Mouse (Mus musculus) embryonic facial prominence, embryonic 10.5 days (tissue): ENCODE measurements around the gene Rgs13. TPM values are rescaled to one million over a fixed set of nuclear protein-coding genes. Genes with fewer than 3 reads are reported as not detected.

Source experiments
- DNase-seq: peaks from one replicate; pipeline ENCODE4 v3.0.0-alpha.2; 2017; ENCODE audit warnings: low spot score
- H3K27ac ChIP-seq: fragments of 300-500 bp; sonication (generic); replicated peaks from 2 replicates; pipeline ENCODE4 v1.5.1; 2016; ENCODE audit warnings: mild to moderate bottlenecking
- H3K27me3 ChIP-seq: fragments of 300-500 bp; sonication (generic); replicated peaks from 2 replicates; pipeline ENCODE4 v1.6.1; 2016; ENCODE audit warnings: low read depth, mild to moderate bottlenecking; ENCODE audit not compliant: poor library complexity, severe bottlenecking
- H3K36me3 ChIP-seq: fragments of 300-500 bp; sonication (generic); replicated peaks from 2 replicates; pipeline ENCODE4 v1.6.1; 2016; ENCODE audit warnings: mild to moderate bottlenecking, moderate library complexity
- H3K4me1 ChIP-seq: fragments of 300-500 bp; sonication (generic); 2 replicates; pipeline ENCODE4 v1.6.1; 2016
- H3K4me3 ChIP-seq: fragments of 300-500 bp; sonication (generic); 2 replicates; pipeline ENCODE4 v1.5.1; 2016; ENCODE audit warnings: mild to moderate bottlenecking, moderate library complexity
- H3K9me3 ChIP-seq: fragments of 300-500 bp; sonication (generic); 2 replicates; pipeline ENCODE4 v1.6.1; 2016; ENCODE audit warnings: mild to moderate bottlenecking
- WGBS: fragments of 180-500 bp; shearing (Covaris S2); methylation state at CpG from one replicate; pipeline ENCODE4 v1.1.7; 2016; 5-methylcytosine and 5-hydroxymethylcytosine counted together
- polyA plus RNA-seq: library from polyadenylated mRNA; unstranded; fragments of >200 nt; fragmentation: Nextera tagmentation; extraction: Ambion mirVana; gene quantifications from 2 replicates; pipeline ENCODE4 v1.2.1, GENCODE M21; 2016

The Rgs13 gene
- polyA plus RNA-seq, 1 experiment from 2014 or later, result 0.10 TPM

DNA sequence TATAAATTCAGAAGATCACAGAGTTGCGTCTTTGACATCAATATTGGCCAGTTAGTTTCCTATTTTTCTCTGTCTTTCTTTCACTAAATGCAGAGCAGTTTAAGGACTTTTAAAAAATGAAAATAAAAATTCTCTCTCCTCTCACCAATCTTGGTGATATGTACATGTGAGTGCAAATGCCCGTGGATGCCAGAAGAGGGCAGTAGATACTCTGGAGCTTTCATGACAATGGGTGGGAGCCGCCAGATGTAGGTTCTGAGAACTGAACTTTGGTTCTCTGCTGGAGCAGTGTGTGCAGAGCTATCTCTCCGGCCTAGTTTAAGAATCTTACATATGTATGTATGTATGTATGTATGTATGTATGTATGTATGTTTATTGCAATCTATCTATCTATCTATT is 2.4 kb upstream of the Rgs13 start:
- no peaks in the 10 kb centered on the region for H3K36me3 ChIP-seq

DNA sequence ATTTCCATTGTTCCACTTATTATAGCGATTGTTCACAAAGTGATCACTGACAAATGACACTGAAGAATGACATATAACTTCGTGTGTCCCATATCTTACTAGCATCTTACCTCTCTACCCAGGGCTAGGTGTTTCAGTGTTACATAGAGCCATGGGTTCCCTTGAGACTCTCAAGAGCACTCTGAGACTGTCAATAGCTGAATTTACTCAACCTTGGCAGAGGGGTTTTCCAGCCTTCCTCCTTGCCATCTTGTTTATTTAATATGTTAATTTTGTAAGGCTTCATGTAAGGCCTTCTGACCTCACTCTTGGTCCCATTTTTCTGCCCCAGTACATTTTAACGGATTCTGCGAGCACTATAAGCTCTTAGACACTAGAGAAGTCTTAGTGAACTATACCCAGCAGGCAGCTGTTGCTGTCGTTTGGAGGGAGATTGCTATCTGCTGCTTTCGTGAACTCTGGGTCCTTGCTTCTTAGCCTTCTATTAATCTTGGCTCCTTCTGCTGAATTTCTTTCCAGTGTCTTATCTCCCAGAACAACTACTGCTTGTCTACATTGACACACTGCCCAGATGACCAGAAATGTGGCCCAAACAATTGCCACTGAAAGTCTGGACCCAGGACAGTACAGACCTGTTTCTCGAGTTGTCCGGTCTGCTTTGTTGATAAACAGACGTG is 1.2 kb upstream of the Rgs13 start:
- H3K27me3 ChIP-seq, result no peaks in the 10 kb centered on the region
- H3K4me1 ChIP-seq, result peaks cover 3% of the 10 kb centered on the region; the same call in 1 of the 2 replicates
- no peak overlapping the region for H3K27ac ChIP-seq
- H3K36me3 ChIP-seq, result no peaks in the 10 kb centered on the region
- DNase-seq, result no peak
- H3K9me3 ChIP-seq, result no peaks in the 10 kb centered on the region
- 81% methylated on average over 9 of the region's 9 CpGs for WGBS
- no peak overlapping the region for H3K4me3 ChIP-seq

More for the DNA sequence above, 2.4 kb upstream of the Rgs13 start:
- 86% methylated on average over 4 of the region's 4 CpGs for WGBS
- H3K9me3 ChIP-seq, result no peaks in the 10 kb centered on the region
- H3K4me1 ChIP-seq, result peaks cover 13% of the 10 kb centered on the region
- no peak for DNase-seq
- no peak overlapping the region for H3K4me3 ChIP-seq
- no peak overlapping the region for H3K27ac ChIP-seq
- H3K27me3 ChIP-seq, result no peaks in the 10 kb centered on the region

GRCm38 (mm10) chr1:144177620-144178019 is 448 bp upstream of the Rgs13 start:
- Histone ChIP-seq H3K27ac (no peak overlapping the region), H3K4me3 (no peak overlapping the region), H3K27me3 (no peaks in the 10 kb centered on the region), H3K4me1 (no peaks in the 10 kb centered on the region), H3K9me3 (no peaks in the 10 kb centered on the region), H3K36me3 (no peaks in the 10 kb centered on the region)
- DNase-seq, result no peak

GRCm38 (mm10) chr1:144174760-144175159 is 2.4 kb downstream of the Rgs13 start:
- 94% methylated on average over 6 of the region's 6 CpGs for WGBS
- no peak for DNase-seq
- no peak overlapping the region for H3K27ac ChIP-seq
- no peak overlapping the region for H3K4me3 ChIP-seq
- no peaks in the 10 kb centered on the region for H3K36me3 ChIP-seq
- no peaks in the 10 kb centered on the region for H3K9me3 ChIP-seq
- no peaks in the 10 kb centered on the region for H3K4me1 ChIP-seq
- H3K27me3 ChIP-seq, result no peaks in the 10 kb centered on the region

GRCm38 (mm10) chr1:144173568-144174036 is 3.6 kb downstream of the Rgs13 start:
- H3K27ac ChIP-seq, result no peak overlapping the region
- no peaks in the 10 kb centered on the region for H3K4me1 ChIP-seq
- no peaks in the 10 kb centered on the region for H3K36me3 ChIP-seq
- no peaks in the 10 kb centered on the region for H3K9me3 ChIP-seq
- 77% methylated on average over 2 of the region's 2 CpGs for WGBS
- no peak for DNase-seq
- H3K27me3 ChIP-seq, result no peaks in the 10 kb centered on the region
- H3K4me3 ChIP-seq, result no peak overlapping the region

GRCm38 (mm10) chr1:144168921-144169320 is 8.3 kb downstream of the Rgs13 start:
- Histone ChIP-seq H3K27ac (no peak overlapping the region), H3K9me3 (no peaks in the 10 kb centered on the region), H3K4me1 (no peaks in the 10 kb centered on the region), H3K27me3 (no peaks in the 10 kb centered on the region), H3K36me3 (no peaks in the 10 kb centered on the region), H3K4me3 (no peak overlapping the region)
- WGBS, result 85% methylated on average over 4 of the region's 4 CpGs
- no peak for DNase-seq

DNA sequence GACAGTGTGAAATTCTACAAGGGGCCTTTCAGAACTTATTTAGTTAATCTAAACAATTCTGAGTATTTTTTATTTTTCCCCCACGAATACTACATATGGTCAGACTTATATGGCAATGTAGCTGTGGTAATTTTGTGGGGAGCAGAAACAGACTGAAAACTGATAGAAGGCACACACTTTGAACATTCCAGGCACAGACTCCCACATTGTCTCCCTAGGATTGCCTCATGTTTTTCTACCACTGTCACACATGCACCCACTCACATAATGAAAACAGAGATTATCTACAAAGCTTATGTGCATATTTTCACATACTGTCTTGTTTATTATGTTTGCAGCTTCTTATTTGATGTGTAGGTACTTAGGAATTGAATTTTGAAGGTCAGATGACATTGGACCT is 9.4 kb downstream of the Rgs13 start:
- Histone ChIP-seq H3K27ac (no peak overlapping the region), H3K27me3 (no peaks in the 10 kb centered on the region), H3K9me3 (no peaks in the 10 kb centered on the region), H3K4me1 (no peaks in the 10 kb centered on the region), H3K36me3 (no peaks in the 10 kb centered on the region), H3K4me3 (no peak overlapping the region)
- DNase-seq, result no peak
- WGBS, result 76% methylated on average over 1 of the region's 1 CpGs

DNA sequence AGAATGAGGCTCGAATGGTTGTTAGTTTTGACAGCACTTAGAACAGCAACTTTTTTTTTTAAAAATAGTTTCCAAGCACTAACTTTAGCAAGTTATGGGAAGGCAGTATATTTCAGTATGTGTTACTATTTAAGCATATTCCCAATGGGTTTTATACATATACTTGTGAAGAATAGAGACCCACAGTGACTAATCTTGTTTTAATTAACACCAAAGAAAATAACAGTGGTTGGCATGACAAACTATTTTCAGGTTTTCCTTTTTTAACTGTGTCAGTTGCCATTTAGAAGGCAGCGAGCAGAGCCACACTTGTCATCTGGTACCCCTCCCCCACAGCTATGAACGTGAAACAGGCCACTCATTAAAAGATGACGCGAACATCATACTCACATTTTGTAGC is 10.3 kb downstream of the Rgs13 start:
- no peaks in the 10 kb centered on the region for H3K36me3 ChIP-seq
- H3K4me3 ChIP-seq, result no peak overlapping the region
- 76% methylated on average over 5 of the region's 5 CpGs for WGBS
- no peak overlapping the region for H3K27ac ChIP-seq
- no peaks in the 10 kb centered on the region for H3K27me3 ChIP-seq
- no peaks in the 10 kb centered on the region for H3K9me3 ChIP-seq
- H3K4me1 ChIP-seq, result no peaks in the 10 kb centered on the region
- DNase-seq, result no peak

- Histone ChIP-seq H3K4me1 (no peaks in the 10 kb centered on the region), H3K27me3 (no peaks in the 10 kb centered on the region), H3K27ac (no peak overlapping the region), H3K36me3 (no peaks in the 10 kb centered on the region), H3K9me3 (no peaks in the 10 kb centered on the region), H3K4me3 (no peak overlapping the region)
- WGBS, result 90% methylated on average over 2 of the region's 2 CpGs
- DNase-seq, result no peak
Measured at GRCm38 (mm10) chr1:144166275-144166674, 10.9 kb downstream of the Rgs13 start.

DNA sequence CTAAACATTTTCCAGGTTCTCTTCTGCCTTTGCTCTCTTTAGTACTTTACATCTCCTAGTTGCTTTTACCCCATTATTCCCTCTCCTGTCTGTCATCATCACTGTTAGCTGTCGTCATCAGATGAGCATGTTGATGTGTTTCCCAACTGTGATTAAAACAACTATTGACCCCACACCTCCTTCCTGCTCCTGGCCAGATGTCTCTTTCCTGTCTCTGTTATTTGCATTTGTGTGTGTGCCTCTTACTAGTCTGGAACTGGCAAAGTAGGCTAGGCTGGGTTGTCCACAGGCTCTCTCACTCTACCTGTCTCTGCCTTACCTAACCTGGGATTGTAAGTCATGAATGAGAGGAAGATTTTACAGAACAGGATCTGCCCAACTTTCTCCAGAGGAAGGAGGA is 24.6 kb downstream of the Rgs13 start:
- H3K9me3 ChIP-seq, result no peaks in the 10 kb centered on the region
- no peaks in the 10 kb centered on the region for H3K4me1 ChIP-seq
- no peaks in the 10 kb centered on the region for H3K36me3 ChIP-seq
- no peaks in the 10 kb centered on the region for H3K27me3 ChIP-seq
- no peak for DNase-seq
- H3K27ac ChIP-seq, result no peak overlapping the region
- no peak overlapping the region for H3K4me3 ChIP-seq
- WGBS, result 51% methylated on average over 1 of the region's 1 CpGs

GRCm38 (mm10) chr1:144152184-144152525 is 25.0 kb downstream of the Rgs13 start:
- Histone ChIP-seq H3K9me3 (no peaks in the 10 kb centered on the region), H3K27ac (no peak overlapping the region), H3K36me3 (no peaks in the 10 kb centered on the region), H3K27me3 (no peaks in the 10 kb centered on the region), H3K4me1 (no peaks in the 10 kb centered on the region), H3K4me3 (no peak overlapping the region)
- DNase-seq, result no peak
- WGBS, result 84% methylated on average over 1 of the region's 1 CpGs

GRCm38 (mm10) chr1:144151401-144152183 is 25.6 kb downstream of the Rgs13 start:
- WGBS, result 77% methylated on average over 5 of the region's 5 CpGs
- DNase-seq, result no peak
- H3K36me3 ChIP-seq, result no peaks in the 10 kb centered on the region
- no peaks in the 10 kb centered on the region for H3K27me3 ChIP-seq
- no peak overlapping the region for H3K27ac ChIP-seq
- H3K4me1 ChIP-seq, result no peaks in the 10 kb centered on the region
- no peak overlapping the region for H3K4me3 ChIP-seq
- no peaks in the 10 kb centered on the region for H3K9me3 ChIP-seq

DNA sequence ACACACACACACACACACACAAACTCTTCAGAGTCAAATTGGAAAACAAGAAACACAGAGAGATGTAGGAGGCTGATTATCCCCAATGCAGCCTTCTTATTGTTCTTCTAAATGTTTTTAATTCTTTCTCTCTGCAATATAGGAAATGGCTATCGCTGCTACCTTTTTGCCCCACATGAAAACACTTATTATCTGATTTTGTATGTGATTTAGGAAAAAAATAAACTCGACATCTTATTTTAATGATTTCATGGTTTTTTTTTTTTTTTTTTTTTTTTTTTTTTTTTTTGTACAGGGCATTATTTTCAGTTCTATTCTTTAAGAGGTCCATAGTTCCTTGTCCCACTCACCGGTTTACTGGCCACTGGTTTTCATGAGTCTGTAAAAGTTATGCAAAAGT is 27.2 kb downstream of the Rgs13 start:
- WGBS, result 85% methylated on average over 3 of the region's 3 CpGs
- no peak for DNase-seq
- Histone ChIP-seq H3K27ac (no peak overlapping the region), H3K9me3 (no peaks in the 10 kb centered on the region), H3K4me1 (no peaks in the 10 kb centered on the region), H3K4me3 (no peak overlapping the region), H3K27me3 (no peaks in the 10 kb centered on the region), H3K36me3 (no peaks in the 10 kb centered on the region)
